Mouse (Mus musculus): ENCODE data around the gene Nt5dc2. TPM values are rescaled to one million over a fixed set of nuclear protein-coding genes. Genes with fewer than 3 reads are reported as not detected.

Gene Nt5dc2
- total and polyA plus RNA-seq, 3 experiments: 3.3 to 52.5 (median 4.0) TPM

DNA sequence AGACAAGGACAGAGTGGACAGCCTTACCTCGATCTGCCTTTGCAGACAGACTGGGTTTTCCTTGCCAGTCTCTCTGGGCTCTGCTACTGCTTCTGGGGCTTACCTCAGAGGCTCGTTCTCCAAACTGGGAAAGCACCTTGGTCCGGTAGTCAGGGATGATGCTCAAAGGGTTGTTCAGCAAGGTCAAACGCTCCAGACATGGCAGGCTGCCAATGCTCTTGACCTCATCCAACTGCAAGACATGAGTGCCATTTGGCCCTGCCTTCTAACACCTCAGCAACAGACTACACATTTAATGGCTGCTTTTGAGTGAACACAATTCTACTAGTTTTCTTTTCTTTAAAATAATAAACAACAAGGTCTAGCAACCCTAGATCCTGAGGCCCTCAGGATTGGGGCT is 55.8 kb downstream of the Nt5dc2 start:
- dilution Hi-C loops (cut with MboI; ENCODE audit: extremely low pct_ligation_motif_present, extremely low pct_unique_long_range_greater_than_20kb, low sequenced_read_pairs): no loop called here

More for the DNA sequence above, 55.8 kb downstream of the Nt5dc2 start:
- no peak for TF ChIP-seq EP300 (IDR thresholded peaks at IDR 0.05; ENCODE audit: low read length)
- TF ChIP-seq UBTF (IDR thresholded peaks at IDR 0.05; ENCODE audit: low read depth, low read length): no peak
- TF ChIP-seq SMC3 (IDR thresholded peaks at IDR 0.05; ENCODE audit: low read depth, low read length): no peak
- no peak for TF ChIP-seq HCFC1 (IDR thresholded peaks at IDR 0.05; ENCODE audit: low read depth, low read length)
- no peak for TF ChIP-seq RAD21 (IDR thresholded peaks at IDR 0.05; ENCODE audit: low read depth, low read length)
- no peak for TF ChIP-seq ZNF384 (IDR thresholded peaks at IDR 0.05; ENCODE audit: low read depth, low read length)
- TF ChIP-seq IRF4 (IDR thresholded peaks at IDR 0.05; ENCODE audit: low read depth, low read length): no peak
- TF ChIP-seq MXI1 (IDR thresholded peaks at IDR 0.05; ENCODE audit: low read depth, low read length): no peak
- no peak for TF ChIP-seq USF1 (IDR thresholded peaks at IDR 0.05; ENCODE audit: low read depth, low read length)
- TF ChIP-seq CHD1 (IDR thresholded peaks at IDR 0.05; ENCODE audit: low read depth, low read length): no peak
- TF ChIP-seq MAFK (IDR thresholded peaks at IDR 0.05; ENCODE audit: insufficient replicate concordance, low read length): no peak
- TF ChIP-seq PAX5 (IDR thresholded peaks at IDR 0.05; ENCODE audit: low read length): no peak
- no peak for TF ChIP-seq SIN3A (IDR thresholded peaks at IDR 0.05; ENCODE audit: low read length)
- no peak for TF ChIP-seq CHD2 (IDR thresholded peaks at IDR 0.05; ENCODE audit: low read length)
- no peak for TF ChIP-seq CTCF (conservative IDR thresholded peaks at IDR 0.05 in 1 of 2, IDR thresholded peaks at IDR 0.05 in 1 of 2; ENCODE audit: low read depth in 2 of 2, low read length in 2 of 2)
- TF ChIP-seq NRF1 (IDR thresholded peaks at IDR 0.05; ENCODE audit: low read depth, low read length): no peak
- TF ChIP-seq ELF1 (IDR thresholded peaks at IDR 0.05; ENCODE audit: low read depth, low read length): no peak
- no peak for DNase-seq (ENCODE audit: extremely low read depth)
- H3K9ac ChIP-seq (ENCODE audit: insufficient read depth, low read depth): no peak overlapping the region
- H3K27me3 ChIP-seq (replicated peaks): no peaks in the 10 kb centered on the region
- no peak overlapping the region for H3K27ac ChIP-seq (ENCODE audit: insufficient read depth, low read depth)
- in situ Hi-C loops (cut with MboI; ENCODE audit: low pct_ligation_motif_present, low pct_unique_long_range_greater_than_20kb, low sequenced_read_pairs): no loop called here
- no peak overlapping the region for H3K4me2 ChIP-seq (ENCODE audit: insufficient read depth, low read depth, poor library complexity, severe bottlenecking)
- no peak overlapping the region for H3K4me3 ChIP-seq (replicated peaks in 1 of 3; ENCODE audit: low read depth in 2 of 3, low read length in 2 of 3, poor library complexity in 1 of 3)
- no peaks in the 10 kb centered on the region; a peak in 1 of 4 replicates for H3K4me1 ChIP-seq (ENCODE audit: control insufficient read depth in 1 of 2, insufficient read depth in 2 of 2)
- no peaks in the 10 kb centered on the region for H3K79me2 ChIP-seq (replicated peaks; ENCODE audit: control insufficient read depth, extremely low read depth, insufficient read depth, poor library complexity, severe bottlenecking)
- H3K36me3 ChIP-seq (replicated peaks in 1 of 2; ENCODE audit: control insufficient read depth in 1 of 2, insufficient read depth in 1 of 2, low read length in 1 of 2): peaks cover 94 to 100% of the 10 kb centered on the region in 2 experiments
- no peaks in the 10 kb centered on the region for H3K9me3 ChIP-seq (replicated peaks; ENCODE audit: low read length)

Other genes starting within 250 kb of the Nt5dc2 start
- not detected in 2 replicates for gene Itih4, start 244.6 kb upstream of the Nt5dc2 start, total RNA-seq (2012; rRNA removed)
- not detected in 2 replicates for gene Itih4, start 244.6 kb upstream of the Nt5dc2 start, total RNA-seq (2014; rRNA removed)
- not detected in 2 replicates for gene Itih4, start 244.6 kb upstream of the Nt5dc2 start, polyA plus RNA-seq (2012; ENCODE audit: insufficient read length, low read depth)
- gene Itih3, start 207.3 kb upstream of the Nt5dc2 start, total RNA-seq (2012; rRNA removed): not detected in 2 replicates
- gene Itih3, start 207.3 kb upstream of the Nt5dc2 start, total RNA-seq (2014; rRNA removed): not detected in 2 replicates
- gene Itih3, start 207.3 kb upstream of the Nt5dc2 start, polyA plus RNA-seq (2012; ENCODE audit: insufficient read length, low read depth): not detected in 2 replicates
- 0.04 TPM in 1 of 2 replicates, not detected in the other for gene Itih1, start 187.8 kb upstream of the Nt5dc2 start, total RNA-seq (2012; rRNA removed)
- gene Itih1, start 187.8 kb upstream of the Nt5dc2 start, total RNA-seq (2014; rRNA removed): not detected in 2 replicates
- gene Itih1, start 187.8 kb upstream of the Nt5dc2 start, polyA plus RNA-seq (2012; ENCODE audit: insufficient read length, low read depth): not detected in 2 replicates
- 15.5 and 17.4 TPM in 2 replicates for gene Nek4, start 179.7 kb upstream of the Nt5dc2 start, total RNA-seq (2012; rRNA removed)
- gene Nek4, start 179.7 kb upstream of the Nt5dc2 start, total RNA-seq (2014; rRNA removed): 17.1 and 17.5 TPM in 2 replicates
- gene Nek4, start 179.7 kb upstream of the Nt5dc2 start, polyA plus RNA-seq (2012; ENCODE audit: insufficient read length, low read depth): 17.6 and 18.3 TPM in 2 replicates
- gene Glt8d1, start 129.7 kb upstream of the Nt5dc2 start, total RNA-seq (2012; rRNA removed): 12.6 and 13.8 TPM in 2 replicates
- gene Glt8d1, start 129.7 kb upstream of the Nt5dc2 start, total RNA-seq (2014; rRNA removed): 22.5 and 24.9 TPM in 2 replicates
- gene Glt8d1, start 129.7 kb upstream of the Nt5dc2 start, polyA plus RNA-seq (2012; ENCODE audit: insufficient read length, low read depth): 11.1 and 11.7 TPM in 2 replicates
- gene Spcs1, start 129.4 kb upstream of the Nt5dc2 start, total RNA-seq (2012; rRNA removed): 150 and 179 TPM in 2 replicates
- gene Spcs1, start 129.4 kb upstream of the Nt5dc2 start, total RNA-seq (2014; rRNA removed): 344 and 351 TPM in 2 replicates
- gene Spcs1, start 129.4 kb upstream of the Nt5dc2 start, polyA plus RNA-seq (2012; ENCODE audit: insufficient read length, low read depth): 176 and 181 TPM in 2 replicates
- 20.4 and 25.6 TPM in 2 replicates for gene Pbrm1, start 111.9 kb upstream of the Nt5dc2 start, total RNA-seq (2012; rRNA removed)
- gene Pbrm1, start 111.9 kb upstream of the Nt5dc2 start, total RNA-seq (2014; rRNA removed): 22.6 and 24.6 TPM in 2 replicates
- 22.5 and 28.8 TPM in 2 replicates for gene Pbrm1, start 111.9 kb upstream of the Nt5dc2 start, polyA plus RNA-seq (2012; ENCODE audit: insufficient read length, low read depth)
- 136 and 207 TPM in 2 replicates for gene Gnl3, start 111.9 kb upstream of the Nt5dc2 start, total RNA-seq (2012; rRNA removed)
- 321 and 385 TPM in 2 replicates for gene Gnl3, start 111.9 kb upstream of the Nt5dc2 start, total RNA-seq (2014; rRNA removed)
- gene Gnl3, start 111.9 kb upstream of the Nt5dc2 start, polyA plus RNA-seq (2012; ENCODE audit: insufficient read length, low read depth): 364 and 365 TPM in 2 replicates
- 38.0 and 45.8 TPM in 2 replicates for gene Smim4, start 2.1 kb upstream of the Nt5dc2 start, total RNA-seq (2012; rRNA removed)
- 13.5 and 19.1 TPM in 2 replicates for gene Smim4, start 2.1 kb upstream of the Nt5dc2 start, total RNA-seq (2014; rRNA removed)
- 24.0 and 26.1 TPM in 2 replicates for gene Smim4, start 2.1 kb upstream of the Nt5dc2 start, polyA plus RNA-seq (2012; ENCODE audit: insufficient read length, low read depth)
- 3.9 and 4.4 TPM in 2 replicates for gene Stab1, start 37.6 kb downstream of the Nt5dc2 start, total RNA-seq (2012; rRNA removed)
- 4.6 and 5.8 TPM in 2 replicates for gene Stab1, start 37.6 kb downstream of the Nt5dc2 start, total RNA-seq (2014; rRNA removed)
- 11.2 TPM in 2 replicates for gene Stab1, start 37.6 kb downstream of the Nt5dc2 start, polyA plus RNA-seq (2012; ENCODE audit: insufficient read length, low read depth)
- 0.25 and 0.29 TPM in 2 replicates for gene Tnnc1, start 77.3 kb downstream of the Nt5dc2 start, total RNA-seq (2012; rRNA removed)
- gene Tnnc1, start 77.3 kb downstream of the Nt5dc2 start, total RNA-seq (2014; rRNA removed): 0.63 and 0.86 TPM in 2 replicates
- 0.66 and 1.0 TPM in 2 replicates for gene Tnnc1, start 77.3 kb downstream of the Nt5dc2 start, polyA plus RNA-seq (2012; ENCODE audit: insufficient read length, low read depth)
- 76.1 and 85.2 TPM in 2 replicates for gene Nisch, start 85.9 kb downstream of the Nt5dc2 start, total RNA-seq (2012; rRNA removed)
- gene Nisch, start 85.9 kb downstream of the Nt5dc2 start, total RNA-seq (2014; rRNA removed): 43.1 and 46.3 TPM in 2 replicates
- 149 and 180 TPM in 2 replicates for gene Nisch, start 85.9 kb downstream of the Nt5dc2 start, polyA plus RNA-seq (2012; ENCODE audit: insufficient read length, low read depth)
- 1.0 and 1.1 TPM in 2 replicates for gene Sema3g, start 86.8 kb downstream of the Nt5dc2 start, total RNA-seq (2012; rRNA removed)
- gene Sema3g, start 86.8 kb downstream of the Nt5dc2 start, total RNA-seq (2014; rRNA removed): 0.36 and 0.47 TPM in 2 replicates
- 0.93 and 0.94 TPM in 2 replicates for gene Sema3g, start 86.8 kb downstream of the Nt5dc2 start, polyA plus RNA-seq (2012; ENCODE audit: insufficient read length, low read depth)
- 11.1 and 13.9 TPM in 2 replicates for gene Phf7, start 120.3 kb downstream of the Nt5dc2 start, total RNA-seq (2012; rRNA removed)
- 13.5 and 14.3 TPM in 2 replicates for gene Phf7, start 120.3 kb downstream of the Nt5dc2 start, total RNA-seq (2014; rRNA removed)
- 10.0 and 12.5 TPM in 2 replicates for gene Phf7, start 120.3 kb downstream of the Nt5dc2 start, polyA plus RNA-seq (2012; ENCODE audit: insufficient read length, low read depth)
- 56.6 and 58.0 TPM in 2 replicates for gene Bap1, start 120.4 kb downstream of the Nt5dc2 start, total RNA-seq (2012; rRNA removed)
- 61.8 and 62.0 TPM in 2 replicates for gene Bap1, start 120.4 kb downstream of the Nt5dc2 start, total RNA-seq (2014; rRNA removed)
- gene Bap1, start 120.4 kb downstream of the Nt5dc2 start, polyA plus RNA-seq (2012; ENCODE audit: insufficient read length, low read depth): 87.7 and 100 TPM in 2 replicates
- gene Dnah1, start 192.8 kb downstream of the Nt5dc2 start, total RNA-seq (2012; rRNA removed): 0.04 and 0.08 TPM in 2 replicates
- gene Dnah1, start 192.8 kb downstream of the Nt5dc2 start, total RNA-seq (2014; rRNA removed): 0.04 TPM in 2 replicates
- gene Dnah1, start 192.8 kb downstream of the Nt5dc2 start, polyA plus RNA-seq (2012; ENCODE audit: insufficient read length, low read depth): 0.06 and 0.08 TPM in 2 replicates
- 27.9 and 31.4 TPM in 2 replicates for gene Capn7, start 205.6 kb downstream of the Nt5dc2 start, total RNA-seq (2012; rRNA removed)
- gene Capn7, start 205.6 kb downstream of the Nt5dc2 start, total RNA-seq (2014; rRNA removed): 45.0 and 53.7 TPM in 2 replicates
- 33.3 and 34.8 TPM in 2 replicates for gene Capn7, start 205.6 kb downstream of the Nt5dc2 start, polyA plus RNA-seq (2012; ENCODE audit: insufficient read length, low read depth)

Measured in CH12.LX (cell line).